Mouse (Mus musculus) neural tube, embryonic 15.5 days (tissue): ENCODE measurements around the gene Rab42. TPM values are rescaled to one million over a fixed set of nuclear protein-coding genes. Genes with fewer than 3 reads are reported as not detected.

Source experiments
- ATAC-seq: fragments of 200-750 bp; cut with Nextera tagmentation; 2 replicates; pipeline ENCODE4 v1.8.0; 2017; ENCODE audit warnings: mild to moderate bottlenecking, moderate TSS enrichment, moderate library complexity; ENCODE audit not compliant: low FRiP score
- H3K27ac ChIP-seq: fragments of 300-500 bp; sonication (generic); replicated peaks from 2 replicates; pipeline ENCODE4 v1.5.1; 2015; ENCODE audit warnings: mild to moderate bottlenecking, inconsistent platforms
- H3K27me3 ChIP-seq: fragments of 300-500 bp; sonication (generic); replicated peaks from 2 replicates; pipeline ENCODE4 v1.6.1; 2015; ENCODE audit warnings: inconsistent platforms
- H3K36me3 ChIP-seq: fragments of 300-500 bp; sonication (generic); 2 replicates; pipeline ENCODE4 v1.6.1; 2015; ENCODE audit warnings: inconsistent platforms
- H3K4me1 ChIP-seq: fragments of 300-500 bp; sonication (generic); 2 replicates; pipeline ENCODE4 v1.6.1; 2015; ENCODE audit warnings: inconsistent platforms
- H3K4me2 ChIP-seq: fragments of 300-500 bp; sonication (generic); 2 replicates; pipeline ENCODE4 v1.6.1; 2015; ENCODE audit warnings: inconsistent platforms, mild to moderate bottlenecking, moderate library complexity
- H3K4me3 ChIP-seq: fragments of 300-500 bp; sonication (generic); replicated peaks from 2 replicates; pipeline ENCODE4 v1.5.1; 2015; ENCODE audit warnings: mild to moderate bottlenecking, inconsistent platforms
- H3K9ac ChIP-seq: fragments of 300-500 bp; sonication (generic); replicated peaks from 2 replicates; pipeline ENCODE4 v1.6.1; 2015; ENCODE audit warnings: mild to moderate bottlenecking, inconsistent platforms
- H3K9me3 ChIP-seq: fragments of 300-500 bp; sonication (generic); replicated peaks from 2 replicates; pipeline ENCODE4 v1.6.1; 2016; ENCODE audit warnings: inconsistent platforms
- WGBS: fragments of 180-500 bp; shearing (Covaris S2); methylation state at CpG from one replicate; pipeline ENCODE4 v1.1.7; 2015; ENCODE audit warnings: mixed read lengths; 5-methylcytosine and 5-hydroxymethylcytosine counted together
- polyA plus RNA-seq: library from polyadenylated mRNA; unstranded; fragments of >200 nt; fragmentation: Nextera tagmentation; extraction: Ambion mirVana; gene quantifications from 2 replicates; pipeline ENCODE4 v1.2.1, GENCODE M21; 2015

The Rab42 gene
- polyA plus RNA-seq, 1 experiment from 2014 or later, result 3.5 TPM

DNA sequence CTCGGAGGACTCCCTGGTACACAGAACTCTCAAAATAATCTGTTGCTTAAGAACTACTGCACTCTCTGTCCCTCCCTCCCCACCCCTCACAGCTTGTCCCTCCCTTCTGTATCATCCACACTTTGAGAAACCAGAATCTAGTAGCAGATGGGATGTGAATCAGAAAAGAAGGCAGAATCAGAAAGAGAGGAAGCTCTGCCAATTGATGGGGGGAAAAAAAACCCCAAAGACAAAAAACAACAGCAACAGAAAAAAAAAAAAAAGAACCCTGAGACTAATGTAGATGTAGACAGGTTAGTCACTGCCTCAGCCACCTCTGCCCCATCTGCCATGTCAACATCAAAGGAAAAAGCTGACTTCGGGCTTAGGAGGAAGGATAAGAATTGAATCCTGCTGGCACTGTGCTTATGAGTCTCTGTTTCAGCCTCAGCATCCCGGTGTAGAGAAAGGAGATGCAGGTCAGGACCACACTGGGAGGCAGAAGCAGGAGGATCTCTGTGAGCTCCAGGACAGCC lies 36.3 kb downstream of the Rab42 start:
- Histone ChIP-seq H3K4me3 (no peak overlapping the region), H3K27me3 (no peaks in the 10 kb centered on the region), H3K9ac (no peak overlapping the region), H3K4me1 (peaks cover 9% of the 10 kb centered on the region), H3K9me3 (no peaks in the 10 kb centered on the region), H3K36me3 (no peaks in the 10 kb centered on the region), H3K27ac (no peak overlapping the region), H3K4me2 (no peak overlapping the region)
- WGBS, result 85% methylated on average over 3 of the region's 3 CpGs
- ATAC-seq, result no peak

DNA sequence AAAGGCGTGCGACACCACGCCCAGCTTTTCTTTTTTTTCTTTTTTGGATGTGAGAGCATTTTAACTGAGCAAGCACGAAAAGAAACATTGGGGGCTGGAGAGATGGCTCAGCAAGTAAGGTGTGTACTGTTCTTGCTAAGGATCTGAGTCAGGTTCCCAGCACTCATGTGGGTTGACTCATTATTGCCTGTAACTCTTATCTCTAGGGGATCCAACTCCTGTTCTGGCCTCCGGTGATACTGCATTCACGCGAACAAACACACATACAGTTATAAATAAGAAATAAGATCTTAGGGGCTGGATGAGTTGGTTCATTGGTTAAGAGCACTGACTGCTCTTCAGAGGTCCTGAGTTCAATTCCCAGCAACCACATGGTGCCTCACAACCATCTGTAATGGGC lies 39.9 kb downstream of the Rab42 start:
- H3K36me3 ChIP-seq, result no peaks in the 10 kb centered on the region
- no peak overlapping the region for H3K27ac ChIP-seq
- 97% methylated on average over 7 of the region's 7 CpGs for WGBS
- no peaks in the 10 kb centered on the region for H3K9me3 ChIP-seq
- no peak for ATAC-seq
- H3K9ac ChIP-seq, result no peak overlapping the region
- H3K4me2 ChIP-seq, result no peak overlapping the region
- H3K4me3 ChIP-seq, result no peak overlapping the region
- H3K27me3 ChIP-seq, result no peaks in the 10 kb centered on the region
- H3K4me1 ChIP-seq, result peaks cover 30% of the 10 kb centered on the region

DNA sequence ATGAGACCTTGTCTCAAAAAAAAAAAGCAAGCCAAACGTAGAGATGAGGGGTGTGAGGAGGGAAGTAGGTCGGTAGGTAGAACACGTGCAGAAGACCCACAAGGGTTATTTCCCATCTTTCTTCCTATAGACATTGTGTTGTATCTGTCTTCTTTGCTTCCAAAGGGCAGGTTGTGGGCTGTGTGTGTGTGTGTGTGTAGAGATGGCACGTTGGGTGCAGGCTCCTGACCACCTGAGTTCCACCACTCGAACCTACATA lies 40.9 kb downstream of the Rab42 start:
- ATAC-seq, result no peak
- no peak overlapping the region; the same call in 1 of the 2 replicates for H3K27ac ChIP-seq
- H3K9ac ChIP-seq, result peak overlapping the region; percentile 80; the same call in 1 of the 2 replicates
- 83% methylated on average over 5 of the region's 5 CpGs for WGBS
- no peaks in the 10 kb centered on the region for H3K36me3 ChIP-seq
- H3K27me3 ChIP-seq, result no peaks in the 10 kb centered on the region
- peaks cover 30% of the 10 kb centered on the region for H3K4me1 ChIP-seq
- H3K4me3 ChIP-seq, result peak overlapping the region; percentile 60; the same call in 1 of the 2 replicates
- H3K9me3 ChIP-seq, result no peaks in the 10 kb centered on the region
- H3K4me2 ChIP-seq, result peak overlapping the region; percentile 77

DNA sequence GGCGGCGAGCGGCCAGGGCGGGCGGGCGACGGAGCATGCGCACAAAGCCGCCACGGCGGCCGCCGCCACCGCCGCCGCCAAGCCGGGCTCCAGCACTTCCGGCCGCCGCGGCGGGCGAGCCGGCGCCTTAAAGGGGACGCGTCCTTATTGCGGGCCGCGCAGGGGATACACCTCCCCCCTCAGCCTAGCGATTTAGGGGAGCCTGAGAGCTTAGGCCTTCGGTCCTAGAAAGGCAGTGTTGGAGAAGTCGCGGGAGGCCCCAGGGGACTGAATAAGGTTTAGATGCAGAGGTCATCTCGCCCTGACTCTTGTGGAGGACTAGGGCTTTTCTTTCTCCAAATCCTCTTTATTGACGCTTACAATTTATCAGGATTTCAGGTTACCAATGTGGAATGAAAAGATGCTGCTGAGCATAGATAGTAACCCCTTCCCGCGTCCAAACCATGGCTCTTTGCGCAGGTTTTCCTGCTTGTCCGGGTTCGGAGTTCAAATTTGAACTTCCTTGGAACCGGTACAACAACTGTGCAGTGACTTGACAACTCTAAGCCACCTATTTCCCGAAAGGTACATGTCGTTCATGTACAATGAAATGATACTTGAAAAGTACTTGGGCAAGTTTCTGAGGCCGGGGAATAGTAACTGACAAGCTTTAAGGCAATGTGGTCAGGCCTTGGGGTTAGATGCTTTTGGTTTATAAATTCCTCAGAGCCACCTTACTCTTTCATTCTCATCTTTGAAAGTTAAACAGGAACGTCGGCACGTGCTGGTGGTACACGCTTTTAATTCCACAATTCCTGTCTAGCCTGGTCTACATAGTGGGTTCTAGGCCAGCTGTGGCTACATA lies 41.4 kb downstream of the Rab42 start, which contains the start of gene Gmeb1:
TSS of gene Gmeb1 (minus strand) at position 89 of the 844 bp plus-strand sequence.
- H3K9me3 ChIP-seq, result no peaks in the 10 kb centered on the region
- H3K4me2 ChIP-seq, result peak within 1 kb of the TSS; percentile 77
- 18% methylated on average over 38 of the region's 49 CpGs for WGBS
- no peaks in the 10 kb centered on the region for H3K36me3 ChIP-seq
- ATAC-seq, result peak; percentile 93
- no peaks in the 10 kb centered on the region for H3K27me3 ChIP-seq
- H3K4me1 ChIP-seq, result peaks cover 30% of the 10 kb centered on the region
- peak within 1 kb of the TSS; percentile 89 for H3K27ac ChIP-seq
- peak within 1 kb of the TSS; percentile 60 for H3K4me3 ChIP-seq
- H3K9ac ChIP-seq, result peak within 1 kb of the TSS; percentile 80

DNA sequence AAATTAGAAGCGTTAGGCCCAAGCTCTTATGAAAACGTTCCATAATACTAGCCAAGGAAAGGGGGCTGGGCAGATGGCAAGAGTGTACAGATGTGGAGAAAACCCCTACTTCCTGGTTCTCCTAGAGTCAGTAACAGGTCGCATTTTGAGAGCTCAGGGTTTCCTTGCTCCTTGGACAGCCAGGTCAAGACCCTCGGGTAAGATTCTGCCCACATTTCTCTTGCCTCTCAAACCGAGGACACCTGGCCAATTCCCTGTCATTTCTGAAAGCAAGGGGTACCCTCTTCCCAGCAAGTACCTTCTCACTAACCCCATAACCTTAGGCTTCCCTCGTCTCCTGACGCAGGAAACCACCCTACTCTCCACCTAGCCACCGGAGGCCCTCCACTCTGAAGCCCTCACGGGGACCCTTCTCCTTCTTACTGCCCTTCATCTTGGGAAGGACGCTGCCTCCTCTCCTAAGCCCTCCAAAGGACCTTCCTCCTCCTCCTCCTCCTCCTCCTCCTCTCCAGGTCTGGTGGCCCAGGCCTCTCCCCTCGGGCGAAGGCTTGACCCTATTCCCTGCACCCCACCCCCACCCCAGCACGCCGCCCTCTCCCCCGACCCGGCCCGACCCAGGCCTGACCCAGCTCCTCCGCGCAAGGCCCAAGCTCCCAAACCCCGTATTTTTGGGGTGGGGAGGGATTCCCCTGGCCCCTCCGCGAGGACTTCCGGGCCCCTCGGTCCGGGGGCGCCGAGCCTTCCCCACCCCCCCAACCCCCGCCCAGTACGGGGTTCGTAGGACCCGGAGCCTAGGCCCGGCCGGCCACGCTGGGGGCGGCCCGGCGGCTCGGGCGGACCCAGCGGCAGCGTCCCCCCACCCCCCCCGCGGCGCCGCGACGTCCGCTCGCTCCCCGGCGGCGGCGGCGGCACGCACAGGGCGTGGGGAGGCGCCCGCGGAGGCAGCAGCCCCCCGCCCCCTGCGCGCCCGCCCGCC lies 42.5 kb downstream of the Rab42 start:
- Histone ChIP-seq H3K4me2 (peak overlapping the region; percentile 77), H3K9ac (peak overlapping the region; percentile 80), H3K4me3 (peak overlapping the region; percentile 60), H3K27me3 (no peaks in the 10 kb centered on the region), H3K9me3 (no peaks in the 10 kb centered on the region), H3K4me1 (peaks cover 30% of the 10 kb centered on the region), H3K27ac (peak overlapping the region; percentile 89), H3K36me3 (no peaks in the 10 kb centered on the region)
- ATAC-seq, result peak; percentile 77
- WGBS, result 3% methylated on average over 52 of the region's 64 CpGs

DNA sequence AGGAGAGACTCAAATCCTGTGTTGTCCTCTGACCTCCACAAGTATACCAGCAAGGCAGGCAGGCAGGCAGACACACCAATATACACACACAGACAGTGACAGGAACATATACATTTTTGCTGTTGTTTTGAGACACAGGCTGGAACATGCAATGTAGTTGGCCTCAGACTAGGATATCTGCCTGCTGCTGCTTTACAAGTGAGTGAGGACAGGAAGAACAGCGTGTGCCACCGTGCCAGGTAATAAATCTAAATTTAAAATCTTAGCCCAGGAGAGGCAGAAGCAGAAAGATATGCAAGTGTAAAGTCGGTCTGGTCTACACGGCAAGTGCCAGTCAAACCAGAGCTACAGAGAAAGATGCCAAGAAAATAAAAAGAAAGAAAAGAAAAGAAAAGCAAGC lies 43.9 kb downstream of the Rab42 start:
- ATAC-seq, result no peak
- Histone ChIP-seq H3K4me1 (peaks cover 30% of the 10 kb centered on the region), H3K4me3 (no peak overlapping the region), H3K9ac (no peak overlapping the region), H3K27ac (no peak overlapping the region), H3K27me3 (no peaks in the 10 kb centered on the region), H3K9me3 (no peaks in the 10 kb centered on the region), H3K4me2 (peak overlapping the region; percentile 77; the same call in 1 of the 2 replicates), H3K36me3 (no peaks in the 10 kb centered on the region)
- 79% methylated on average over 4 of the region's 4 CpGs for WGBS

DNA sequence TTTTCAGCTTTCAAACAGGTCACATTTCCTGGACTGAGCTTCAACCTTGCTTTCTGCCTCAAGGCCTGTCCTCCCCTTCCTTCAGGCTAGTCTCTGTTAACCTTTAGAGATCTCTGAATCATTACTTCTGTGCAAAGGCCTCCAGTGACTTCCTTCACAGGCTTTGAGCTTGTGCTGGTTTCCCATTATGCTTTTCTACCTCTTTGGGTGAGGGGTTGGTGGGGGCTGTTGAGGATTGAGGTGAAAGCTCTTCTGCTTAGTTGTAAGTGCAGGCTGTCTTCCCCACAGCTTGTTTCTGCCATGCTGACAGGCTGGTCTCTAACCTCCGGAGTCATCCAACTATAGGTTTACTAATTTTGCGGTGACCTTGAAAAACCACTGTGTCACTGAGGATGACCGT lies 46.8 kb downstream of the Rab42 start:
- WGBS, result 95% methylated on average over 3 of the region's 3 CpGs
- H3K27me3 ChIP-seq, result no peaks in the 10 kb centered on the region
- no peak for ATAC-seq
- peaks cover 4% of the 10 kb centered on the region for H3K36me3 ChIP-seq
- H3K9me3 ChIP-seq, result no peaks in the 10 kb centered on the region
- no peak overlapping the region for H3K4me2 ChIP-seq
- no peak overlapping the region for H3K4me3 ChIP-seq
- peaks cover 22% of the 10 kb centered on the region for H3K4me1 ChIP-seq
- no peak overlapping the region for H3K9ac ChIP-seq
- H3K27ac ChIP-seq, result no peak overlapping the region

DNA sequence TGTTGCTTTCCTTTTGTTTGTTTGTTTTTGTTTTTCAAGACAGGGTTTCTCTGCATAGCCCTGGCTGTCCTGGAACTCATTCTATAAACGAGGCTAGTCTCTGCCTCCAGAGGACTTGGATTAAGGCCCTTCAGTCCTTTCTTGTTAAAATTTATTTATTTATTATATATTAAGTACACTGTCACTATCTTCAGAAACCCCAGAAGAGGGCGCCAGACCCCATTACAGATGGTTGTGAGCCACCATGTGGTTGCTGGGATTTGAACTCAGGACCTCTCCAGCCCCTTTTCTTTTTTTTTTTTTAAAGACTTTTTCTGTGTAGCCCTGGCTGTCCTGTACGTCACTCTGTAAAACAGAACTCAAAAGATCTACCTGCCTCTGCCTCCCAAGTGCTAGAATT lies 48.2 kb downstream of the Rab42 start:
- Histone ChIP-seq H3K9ac (no peak overlapping the region), H3K27ac (no peak overlapping the region), H3K4me1 (peaks cover 15% of the 10 kb centered on the region), H3K9me3 (no peaks in the 10 kb centered on the region), H3K27me3 (no peaks in the 10 kb centered on the region), H3K36me3 (peaks cover 18% of the 10 kb centered on the region), H3K4me3 (no peak overlapping the region), H3K4me2 (no peak overlapping the region)
- WGBS, result 78% methylated on average over 3 of the region's 3 CpGs
- no peak for ATAC-seq

DNA sequence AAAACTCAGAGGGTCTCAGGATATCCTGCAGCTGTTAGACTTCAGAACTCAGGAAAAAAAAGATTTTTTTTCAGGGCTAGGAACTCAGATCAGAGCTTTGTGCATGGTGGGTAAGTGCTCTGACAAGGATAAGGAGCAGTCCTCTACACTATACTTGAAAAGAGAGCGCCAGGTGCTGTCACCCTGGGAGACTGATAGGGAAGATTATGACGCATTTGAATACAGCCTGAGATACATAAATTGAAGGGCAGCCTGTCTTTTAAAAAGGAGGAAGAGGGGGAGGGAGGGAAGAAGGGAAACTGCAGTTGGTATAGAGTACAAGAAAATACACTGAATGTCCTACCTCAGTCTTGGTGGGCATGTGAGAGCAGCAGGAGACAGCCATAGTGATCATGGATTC lies 49.6 kb downstream of the Rab42 start:
- WGBS, result 84% methylated on average over 2 of the region's 2 CpGs
- Histone ChIP-seq H3K27me3 (no peaks in the 10 kb centered on the region), H3K27ac (no peak overlapping the region), H3K4me2 (no peak overlapping the region), H3K9ac (no peak overlapping the region), H3K4me3 (no peak overlapping the region), H3K4me1 (peaks cover 1% of the 10 kb centered on the region; the same call in 1 of the 2 replicates), H3K36me3 (peaks cover 23% of the 10 kb centered on the region), H3K9me3 (no peaks in the 10 kb centered on the region)
- ATAC-seq, result no peak

DNA sequence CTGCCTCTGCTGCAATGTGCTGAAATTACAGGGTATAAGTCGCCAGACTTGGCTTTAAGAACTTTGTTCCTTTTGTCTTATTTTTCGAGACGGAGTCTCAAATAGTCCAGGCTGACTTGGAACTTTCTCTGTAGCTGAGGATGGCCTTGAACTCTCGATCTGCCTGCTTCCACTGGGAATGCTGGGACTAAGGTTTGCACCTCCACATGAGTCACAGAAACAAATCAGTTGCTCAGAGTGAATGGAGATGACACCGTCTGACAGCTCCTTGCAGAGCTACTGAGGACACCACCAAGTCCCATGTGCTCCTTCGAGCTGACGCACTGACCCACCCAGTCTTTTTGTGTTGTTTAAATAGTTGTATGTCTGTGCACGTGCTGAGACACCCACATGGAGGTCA lies 50.1 kb downstream of the Rab42 start:
- Histone ChIP-seq H3K4me3 (no peak overlapping the region), H3K4me2 (no peak overlapping the region), H3K36me3 (peaks cover 26% of the 10 kb centered on the region), H3K9ac (no peak overlapping the region), H3K4me1 (no peaks in the 10 kb centered on the region), H3K9me3 (no peaks in the 10 kb centered on the region), H3K27me3 (no peaks in the 10 kb centered on the region), H3K27ac (no peak overlapping the region)
- WGBS, result 91% methylated on average over 8 of the region's 8 CpGs
- ATAC-seq, result no peak
